Mouse (Mus musculus) cerebellum, adult 2 months (tissue): Measurements from ENCODE around the gene Fam20c. TPM values are rescaled to one million over a fixed set of nuclear protein-coding genes. Genes with fewer than 3 reads are reported as not detected.

ENCODE experiments used
- DNase-seq, 2 experiments: peaks; one replicate each; pipeline ENCODE4 v3.0.0; 2021
- H3K27ac ChIP-seq: fragments of 200-500 bp; 2 replicates; pipeline ENCODE4 v1.5.1; 2012; ENCODE audit warnings: low read length, control low read depth, inconsistent platforms; ENCODE audit not compliant: insufficient read depth
- H3K27me3 ChIP-seq: fragments of 200-500 bp; 2 replicates; pipeline ENCODE4 v1.6.1; 2012; ENCODE audit warnings: inconsistent platforms, mild to moderate bottlenecking, low read length, moderate library complexity; ENCODE audit not compliant: control insufficient read depth, insufficient read depth
- H3K4me1 ChIP-seq: fragments of 200-500 bp; 2 replicates; pipeline ENCODE4 v1.6.1; 2011; ENCODE audit warnings: low read length; ENCODE audit not compliant: control insufficient read depth, insufficient read depth
- H3K4me3 ChIP-seq: fragments of 200-500 bp; replicated peaks from 2 replicates; pipeline ENCODE3; 2011; ENCODE audit warnings: mild to moderate bottlenecking, low read depth, low read length, control low read depth; ENCODE audit not compliant: insufficient read depth
- CTCF ChIP-seq: fragments of 200-500 bp; IDR thresholded peaks from 2 replicates; pipeline ENCODE4 v1.5.1; 2011; ENCODE audit warnings: low read depth, mild to moderate bottlenecking, control low read depth, low read length, moderate library complexity, borderline replicate concordance; ENCODE audit not compliant: insufficient read depth
- POLR2A ChIP-seq: fragments of 200-500 bp; IDR thresholded peaks from 2 replicates; pipeline ENCODE4 v1.6.1; 2011; ENCODE audit warnings: low read length, control low read depth, borderline replicate concordance; ENCODE audit not compliant: insufficient read depth
- WGBS: fragments of 180-500 bp; shearing (Covaris S2); methylation state at CpG from one replicate; pipeline ENCODE4 v1.1.7; 2018; 5-methylcytosine and 5-hydroxymethylcytosine counted together
- polyA plus RNA-seq: library from polyadenylated mRNA; depleted of rRNA; stranded (reverse); fragments of >200 nt; gene quantifications from 2 replicates; pipeline ENCODE4 v1.2.3, GENCODE M21; 2012

Fam20c gene
- polyA plus RNA-seq, 1 experiment, result 32.9 TPM

- no peak overlapping the region for H3K27ac ChIP-seq
- H3K27me3 ChIP-seq, result no peaks in the 10 kb centered on the region
- peaks cover 6% of the 10 kb centered on the region for H3K4me1 ChIP-seq
- no peak for TF ChIP-seq CTCF
- no peak for TF ChIP-seq POLR2A
- 89% methylated on average over 5 of the region's 5 CpGs for WGBS
- no peak overlapping the region for H3K4me3 ChIP-seq
- DNase-seq, result no peak
Measured at GRCm38 (mm10) chr5:138730863-138731262, 23.5 kb upstream of the Fam20c start.

- WGBS, result 80% methylated on average over 11 of the region's 11 CpGs
- Histone ChIP-seq H3K27me3 (no peaks in the 10 kb centered on the region), H3K4me3 (no peak overlapping the region), H3K4me1 (peaks cover 6% of the 10 kb centered on the region), H3K27ac (no peak overlapping the region)
- TF ChIP-seq POLR2A, result no peak
- TF ChIP-seq CTCF, result no peak
- no peak for DNase-seq
Measured at GRCm38 (mm10) chr5:138733317-138733899, 20.9 kb upstream of the Fam20c start.

DNA sequence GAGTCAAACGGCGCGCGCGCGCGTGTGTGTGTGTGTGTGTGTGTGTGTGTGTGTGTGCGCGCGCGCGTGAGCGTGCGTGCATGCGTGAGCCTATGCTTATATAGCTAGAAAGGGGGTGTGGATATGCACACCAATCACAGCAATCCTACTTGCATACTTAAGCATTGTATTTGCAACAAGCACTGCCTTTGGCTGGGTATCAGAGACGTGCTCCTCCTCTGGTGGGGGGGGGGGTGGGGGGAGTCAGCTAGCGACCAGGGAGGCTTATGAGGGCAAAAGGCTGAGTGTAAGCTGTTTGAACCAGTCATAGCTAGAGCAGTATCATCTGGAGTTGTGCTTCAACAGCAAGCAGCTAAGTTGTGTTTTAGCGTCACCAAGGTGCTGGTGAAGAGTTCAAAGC, 20.3 kb upstream of the Fam20c start:
- no peak for DNase-seq
- Histone ChIP-seq H3K4me3 (no peak overlapping the region), H3K4me1 (peaks cover 6% of the 10 kb centered on the region), H3K27me3 (no peaks in the 10 kb centered on the region), H3K27ac (no peak overlapping the region)
- WGBS, result 94% methylated on average over 18 of the region's 18 CpGs
- no peak for TF ChIP-seq CTCF
- no peak for TF ChIP-seq POLR2A

GRCm38 (mm10) chr5:138735201-138735757, 19.0 kb upstream of the Fam20c start:
- Histone ChIP-seq H3K27me3 (no peaks in the 10 kb centered on the region), H3K4me1 (peaks cover 6% of the 10 kb centered on the region), H3K4me3 (no peak overlapping the region), H3K27ac (no peak overlapping the region)
- TF ChIP-seq CTCF (no peak), POLR2A (no peak)
- WGBS, result 33% methylated on average over 8 of the region's 8 CpGs
- peak in 1 of 2 experiments; percentile 11 for DNase-seq

DNA sequence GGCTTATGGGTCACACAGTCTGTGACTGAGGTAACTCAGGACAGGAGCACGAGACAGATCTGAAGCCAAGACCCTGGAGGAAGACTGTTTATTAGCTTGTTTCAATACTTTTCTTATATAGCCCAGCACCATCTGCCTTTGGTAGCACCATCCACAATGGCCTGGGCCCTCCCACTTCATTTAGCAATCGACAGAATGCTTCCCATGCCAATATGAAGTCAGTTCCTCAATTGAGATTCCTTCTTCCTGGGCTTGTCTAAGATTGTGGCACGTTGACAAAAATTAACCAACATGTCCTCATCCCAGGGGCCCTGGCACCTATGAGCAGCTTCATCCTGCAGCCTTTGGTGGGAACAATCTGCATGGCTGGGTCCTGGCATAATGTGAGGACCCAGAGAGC, 14.2 kb upstream of the Fam20c start:
- no peak for TF ChIP-seq CTCF
- no peak for TF ChIP-seq POLR2A
- Histone ChIP-seq H3K27ac (no peak overlapping the region), H3K4me3 (no peak overlapping the region), H3K27me3 (no peaks in the 10 kb centered on the region; the same call in 1 of the 2 replicates), H3K4me1 (peaks cover 13% of the 10 kb centered on the region)
- DNase-seq, result no peak
- WGBS, result 86% methylated on average over 3 of the region's 3 CpGs

GRCm38 (mm10) chr5:138741516-138741915, 12.8 kb upstream of the Fam20c start:
- WGBS, result 96% methylated on average over 5 of the region's 5 CpGs
- Histone ChIP-seq H3K27ac (no peak overlapping the region), H3K4me1 (peaks cover 21% of the 10 kb centered on the region), H3K27me3 (no peaks in the 10 kb centered on the region; the same call in 1 of the 2 replicates), H3K4me3 (no peak overlapping the region)
- TF ChIP-seq CTCF, result no peak
- no peak for TF ChIP-seq POLR2A
- DNase-seq, result no peak

- no peaks in the 10 kb centered on the region; the same call in 1 of the 2 replicates for H3K27me3 ChIP-seq
- 78% methylated on average over 5 of the region's 5 CpGs for WGBS
- DNase-seq, result no peak
- no peak overlapping the region for H3K27ac ChIP-seq
- no peak overlapping the region for H3K4me3 ChIP-seq
- TF ChIP-seq CTCF, result no peak
- peaks cover 23% of the 10 kb centered on the region for H3K4me1 ChIP-seq
Measured at GRCm38 (mm10) chr5:138742281-138742680, 12.0 kb upstream of the Fam20c start.

DNA sequence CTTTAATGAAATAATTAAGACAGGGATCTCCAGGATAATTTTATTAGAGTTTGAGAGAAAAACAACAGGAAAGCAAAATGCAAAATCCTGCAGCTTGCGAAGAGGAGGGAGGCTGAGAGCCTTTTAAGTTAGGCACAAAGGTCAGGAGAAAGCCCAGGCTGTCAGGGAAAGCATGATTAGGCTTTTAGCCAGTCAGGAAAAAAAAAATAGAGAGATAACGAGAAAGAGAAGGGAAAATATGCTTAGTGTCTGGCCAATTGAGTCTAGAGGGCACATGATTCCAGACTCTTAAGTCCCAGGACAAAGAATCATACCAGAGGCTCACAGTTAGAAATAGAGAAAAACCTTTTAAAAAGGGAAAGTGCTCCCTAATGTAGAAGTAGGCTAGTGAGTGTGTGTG, 10.7 kb upstream of the Fam20c start:
- Histone ChIP-seq H3K27me3 (no peaks in the 10 kb centered on the region; the same call in 1 of the 2 replicates), H3K4me3 (no peak overlapping the region), H3K4me1 (peaks cover 23% of the 10 kb centered on the region), H3K27ac (no peak overlapping the region)
- no peak for DNase-seq
- no peak for TF ChIP-seq POLR2A
- no peak for TF ChIP-seq CTCF
- whole genome bisulfite sequencing, result 71% methylated on average over 2 of the region's 2 CpGs

DNA sequence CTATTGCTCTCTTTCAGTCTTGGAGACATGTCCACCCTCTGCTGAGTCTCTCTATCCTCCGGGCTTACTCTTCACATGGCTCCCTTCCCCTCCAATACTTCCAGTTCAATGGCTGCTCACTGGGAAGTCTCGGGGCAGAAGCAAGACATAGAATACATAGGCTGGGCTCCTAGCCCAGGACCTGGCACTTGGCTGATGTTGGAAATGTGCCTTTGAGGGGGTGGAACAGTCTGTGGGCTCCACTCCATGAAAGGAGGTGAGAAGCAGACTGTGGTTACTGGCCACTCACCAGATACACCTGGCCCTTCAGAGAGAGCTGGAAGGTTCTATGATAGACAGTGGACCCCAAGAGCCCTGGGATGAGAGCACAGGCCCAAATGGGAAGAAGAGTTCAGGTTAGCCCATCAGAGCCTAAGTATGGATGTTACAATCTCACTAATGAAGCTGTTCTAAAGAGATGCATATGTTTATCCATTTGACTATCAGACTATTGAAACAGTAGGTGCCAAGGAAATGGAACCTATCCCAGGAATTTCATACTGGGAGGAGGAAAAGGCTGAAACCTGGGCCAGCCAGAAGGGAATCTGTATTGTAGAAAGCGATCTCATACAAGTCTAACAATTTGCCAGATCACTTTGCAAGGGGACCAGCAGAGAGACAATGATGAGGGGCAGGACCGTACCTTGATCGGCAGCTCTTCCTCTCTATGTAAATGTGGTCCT, 8.8 kb upstream of the Fam20c start:
- no peak overlapping the region for H3K4me3 ChIP-seq
- no peak for TF ChIP-seq CTCF
- no peak for TF ChIP-seq POLR2A
- no peaks in the 10 kb centered on the region; the same call in 1 of the 2 replicates for H3K27me3 ChIP-seq
- H3K27ac ChIP-seq, result no peak overlapping the region
- DNase-seq, result peak; percentile 79 to 88
- WGBS, result 17% methylated on average over 5 of the region's 5 CpGs
- peaks cover 23% of the 10 kb centered on the region for H3K4me1 ChIP-seq
